Mouse (Mus musculus): ENCODE results near the gene Lgr6.

DNA sequence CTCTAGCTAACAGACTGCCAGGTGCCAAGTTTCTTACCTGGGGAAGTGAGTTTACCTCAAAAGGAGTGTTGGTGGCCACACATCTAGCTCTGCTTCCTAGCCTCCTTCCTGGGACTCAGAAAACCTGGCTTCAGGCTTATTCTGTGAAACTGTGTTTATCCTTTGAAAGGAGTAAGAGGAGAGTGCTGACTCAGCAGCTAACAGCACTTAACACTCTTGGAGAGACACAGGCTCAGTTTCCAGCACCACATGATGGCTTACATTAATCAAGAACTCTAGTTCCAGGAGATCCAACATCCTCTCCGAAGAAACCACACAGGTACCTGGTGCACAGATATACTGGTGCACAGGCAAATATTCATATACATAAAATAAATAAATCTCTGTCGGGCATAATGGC is 162.2 kb downstream of the Lgr6 start:
- TF ChIP-seq CTCF (IDR thresholded peaks at IDR 0.05; ENCODE audit: low read depth) (no peak), EP300 (IDR thresholded peaks at IDR 0.05; ENCODE audit: low read depth) (no peak)

Data from heart, postnatal 0 days (tissue).